Mouse (Mus musculus): Measurements from ENCODE around the gene Cd101. TPM values are rescaled to one million over a fixed set of nuclear protein-coding genes. Genes with fewer than 3 reads are reported as not detected.

The Cd101 gene
- total RNA-seq, 4 experiments from 2014 or later = 0.24 TPM; not detected in 3

DNA sequence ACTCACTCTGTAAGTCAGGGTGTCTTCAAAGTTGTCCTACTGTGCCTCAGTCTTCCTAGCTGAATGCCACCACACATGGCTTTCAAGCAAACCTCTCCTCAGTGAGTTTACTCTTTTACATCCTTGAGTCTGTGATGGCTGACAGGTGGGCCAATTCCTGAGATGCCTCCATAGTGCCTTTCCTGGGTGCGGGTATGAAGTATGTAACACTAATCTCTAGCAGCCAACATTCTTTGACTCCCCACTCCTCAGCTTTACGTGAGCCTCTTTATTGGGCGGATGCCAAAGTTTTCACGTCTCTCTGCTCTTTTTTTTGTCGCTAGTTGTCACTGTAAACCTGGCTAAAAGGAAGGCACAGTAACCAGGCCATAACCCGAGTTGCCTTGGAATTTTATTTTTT is 24.0 kb downstream of the Cd101 start:
- no peak for DNase-seq (ENCODE audit: low spot score in 2 of 2)

DNA sequence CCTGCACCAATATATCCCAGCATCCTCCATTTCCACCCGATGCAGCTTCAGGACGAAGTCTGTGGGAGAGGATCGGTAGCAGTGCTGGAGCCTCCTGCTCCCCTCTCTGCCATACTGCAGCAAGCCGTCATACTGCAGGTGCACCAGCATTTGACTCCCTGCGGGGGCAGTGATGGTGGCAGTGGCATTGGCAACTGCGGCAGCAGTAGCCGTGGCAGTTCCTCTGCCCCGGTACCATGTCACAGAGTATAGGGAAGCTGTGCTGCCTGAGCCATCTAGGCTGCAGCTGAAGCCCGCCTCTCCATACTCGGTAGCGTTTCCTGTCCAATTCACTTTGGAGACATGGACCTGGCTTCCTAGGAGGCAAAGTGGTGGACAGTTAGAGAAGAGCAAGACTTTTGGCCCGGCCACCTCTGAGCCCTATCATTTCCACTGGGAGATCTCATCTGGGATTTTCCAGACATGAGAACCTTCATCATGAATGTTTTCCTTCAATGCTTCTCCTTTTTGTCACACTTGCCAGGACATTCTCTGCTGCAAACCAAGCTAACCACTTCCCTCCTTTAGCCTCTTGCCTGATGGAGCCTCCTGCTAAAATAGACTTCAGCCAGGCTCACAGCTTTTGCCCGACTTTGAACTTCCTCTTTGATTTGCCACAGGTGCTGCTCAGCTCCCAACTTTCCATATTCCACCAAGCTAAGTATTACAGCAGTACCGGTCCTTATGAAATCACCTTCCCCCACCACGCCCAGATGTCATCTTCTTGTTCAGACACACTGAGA is 25.6 kb downstream of the Cd101 start:
- DNase-seq (ENCODE audit: low spot score in 2 of 2) = no peak

DNA sequence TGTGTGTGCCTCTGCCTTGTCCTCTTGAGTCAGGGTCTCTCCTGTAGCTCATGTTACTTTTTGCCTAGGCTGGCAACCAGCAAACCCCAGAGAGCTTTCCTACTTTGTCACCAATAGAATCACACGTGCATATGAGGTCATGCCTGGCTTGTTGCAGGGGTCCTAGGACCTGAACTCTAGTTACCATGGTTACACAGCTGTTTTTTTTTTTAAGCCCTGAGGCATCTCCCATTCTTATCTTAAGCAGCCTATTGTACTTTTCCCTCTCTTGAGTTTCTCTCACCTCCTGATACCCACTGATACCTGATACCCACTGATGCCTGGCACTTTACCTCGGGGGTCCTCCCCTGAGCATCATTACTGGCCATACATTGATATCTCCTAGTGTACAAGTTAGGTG is 29.6 kb downstream of the Cd101 start:
- no peak for DNase-seq (ENCODE audit: low spot score in 2 of 2)

DNA sequence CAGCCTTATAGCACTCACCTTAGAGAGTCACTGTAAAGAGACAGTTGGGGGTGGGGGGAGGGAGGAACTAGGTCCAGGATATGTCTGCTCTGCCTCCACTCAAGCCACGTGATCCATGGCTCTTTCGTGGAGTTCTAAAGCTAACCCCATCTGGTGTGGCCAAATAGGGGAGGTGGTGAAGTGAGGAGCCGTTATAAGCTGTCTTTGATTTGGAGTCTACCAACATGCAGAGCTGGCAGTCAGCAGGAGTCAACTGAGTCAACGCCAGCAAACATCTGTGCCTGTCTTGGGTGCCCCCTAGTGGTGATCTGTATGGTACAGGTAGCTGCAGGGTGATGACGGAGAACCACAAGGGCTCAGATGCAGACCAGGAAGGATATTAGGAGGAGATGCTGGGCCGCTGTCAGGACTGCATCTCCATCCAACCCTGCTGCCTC is 30.4 kb downstream of the Cd101 start:
- peak; percentile 41 to 49 for DNase-seq (ENCODE audit: low spot score in 2 of 2)

DNA sequence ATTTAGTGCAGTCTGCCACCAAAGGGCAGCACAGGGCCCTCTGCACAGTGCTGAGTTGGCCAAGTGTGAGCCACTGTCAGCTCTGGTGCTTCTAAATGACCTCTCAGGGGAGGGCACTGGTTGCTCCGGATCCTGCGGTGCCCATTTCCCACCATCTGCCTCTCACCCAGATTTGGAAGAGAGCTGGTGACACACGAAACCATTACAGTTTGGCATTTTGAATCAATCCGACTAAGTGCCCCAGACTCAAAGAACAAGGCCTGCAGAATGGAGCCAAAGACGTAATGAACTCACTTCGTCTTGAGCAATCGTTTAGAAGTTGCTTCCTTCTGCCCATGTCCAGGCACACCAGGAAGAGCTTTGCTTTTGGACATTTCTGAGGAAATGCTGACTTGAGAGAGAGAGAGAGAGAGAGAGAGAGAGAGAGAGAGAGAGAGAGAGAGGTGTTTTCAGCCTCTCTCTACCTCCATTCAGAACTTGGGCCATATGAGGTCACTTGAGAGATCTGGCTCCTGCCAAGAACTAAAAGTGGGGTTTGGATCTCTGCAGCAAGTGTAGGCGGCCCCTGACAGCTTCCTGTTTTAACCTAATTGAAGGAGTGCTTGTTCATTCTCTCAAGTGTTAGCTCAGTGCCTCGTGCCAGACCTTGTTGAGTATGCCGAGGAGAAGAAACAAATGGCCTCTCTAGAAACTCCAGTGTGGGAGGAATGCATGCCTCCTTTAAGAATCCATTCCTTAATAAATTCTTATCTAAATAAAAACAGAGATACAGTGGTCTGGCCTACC is 31.4 kb downstream of the Cd101 start:
- no peak for DNase-seq (ENCODE audit: low spot score in 2 of 2)

DNA sequence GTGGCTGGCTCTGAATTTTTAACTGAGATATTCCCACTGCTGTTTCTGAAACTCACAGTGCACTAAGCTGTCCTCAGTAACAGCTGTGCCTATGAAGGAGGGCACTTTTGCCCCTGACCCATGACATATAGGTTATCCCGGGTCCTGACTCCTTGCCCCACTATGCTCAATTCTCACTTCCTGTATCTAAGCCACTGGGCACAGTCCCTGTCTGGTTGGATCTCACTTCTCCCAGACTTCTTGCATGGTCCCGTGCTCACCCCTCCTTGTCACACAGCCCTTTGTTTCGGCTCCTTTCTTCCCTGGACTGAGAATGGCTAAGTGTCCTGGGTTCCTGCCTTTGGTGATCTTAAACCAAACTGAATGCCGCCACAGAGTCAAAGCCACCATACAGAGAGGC is 35.1 kb downstream of the Cd101 start:
- DNase-seq (ENCODE audit: low spot score in 2 of 2) = no peak

DNA sequence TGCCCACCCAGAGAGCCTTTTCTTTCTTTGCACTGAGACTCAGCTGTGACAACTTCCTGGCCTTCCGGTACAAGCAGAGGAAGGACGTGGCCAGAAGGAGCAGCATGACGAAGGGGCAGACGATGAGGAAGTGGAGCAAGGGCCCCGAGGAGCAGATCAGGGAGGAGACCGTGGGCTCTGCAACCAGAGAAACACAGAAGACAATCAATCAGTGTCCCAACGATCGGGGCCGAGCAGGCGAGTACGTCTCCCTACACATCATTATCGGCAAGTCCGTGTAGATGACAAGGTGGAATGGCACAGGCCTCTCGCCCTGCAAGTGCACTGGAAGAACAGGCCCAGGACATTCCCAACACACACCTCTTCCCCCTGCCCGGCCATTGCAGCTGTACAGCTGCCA is 35.6 kb downstream of the Cd101 start:
- no peak for DNase-seq (ENCODE audit: low spot score in 2 of 2)

DNA sequence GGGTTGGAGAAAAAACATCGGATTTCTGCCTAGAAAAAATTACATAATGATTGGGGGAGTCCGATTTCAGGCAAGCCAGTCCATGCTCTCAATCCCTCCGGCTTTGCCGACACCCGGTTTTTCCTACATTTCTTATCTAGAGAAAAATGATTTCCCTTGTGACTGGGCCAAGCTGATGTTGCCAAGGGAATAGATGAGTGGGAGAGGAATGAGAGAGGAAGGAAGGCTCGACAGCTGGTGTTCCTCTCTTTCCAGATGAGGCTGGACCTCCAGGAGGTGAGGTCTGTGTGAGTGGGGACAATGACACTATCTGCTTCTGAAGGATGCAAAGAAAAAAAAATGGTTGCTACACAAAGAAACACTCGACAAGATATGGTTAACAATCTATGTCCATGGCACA is 36.2 kb downstream of the Cd101 start:
- DNase-seq (ENCODE audit: low spot score in 2 of 2) = no peak

DNA sequence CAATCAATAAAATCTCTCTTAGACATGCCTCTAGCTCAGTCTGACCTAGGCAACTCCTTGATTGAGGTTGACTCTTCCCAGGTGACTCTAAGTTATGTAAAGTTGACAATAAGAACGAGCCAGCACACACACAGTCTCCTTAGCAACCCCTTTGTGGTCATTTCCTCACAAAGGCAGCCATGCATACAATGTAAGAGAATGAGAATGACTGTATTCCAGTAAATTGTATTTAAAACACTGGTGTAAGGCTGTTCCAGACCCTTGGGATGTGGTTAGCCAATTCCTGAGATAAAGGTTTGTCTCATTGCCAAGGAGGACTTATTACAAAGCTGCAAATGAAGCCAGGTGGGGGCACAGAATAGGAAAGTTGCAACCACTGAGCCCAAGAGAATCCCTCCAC is 39.1 kb downstream of the Cd101 start:
- DNase-seq (ENCODE audit: low spot score in 2 of 2) = no peak

DNA sequence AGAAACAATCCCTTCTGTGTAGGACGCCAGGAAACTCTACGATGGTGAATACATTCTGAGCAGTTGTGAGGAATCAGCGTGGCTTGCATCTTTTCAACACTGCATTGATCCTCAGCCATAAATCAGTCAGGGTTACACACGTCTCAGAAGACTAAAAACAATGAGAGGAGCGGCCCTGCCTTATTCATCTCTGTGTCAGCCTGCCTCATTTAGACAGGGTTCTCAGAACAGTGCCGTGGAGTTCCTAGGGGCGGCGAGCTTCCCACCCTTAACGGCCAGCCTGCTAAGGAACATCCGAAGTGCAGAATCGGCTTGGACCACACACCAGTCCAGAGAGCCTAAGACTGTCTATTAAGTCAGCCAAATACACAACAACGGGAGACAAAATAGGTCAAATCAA is 39.9 kb downstream of the Cd101 start:
- no peak for DNase-seq (ENCODE audit: low spot score in 2 of 2)

DNA sequence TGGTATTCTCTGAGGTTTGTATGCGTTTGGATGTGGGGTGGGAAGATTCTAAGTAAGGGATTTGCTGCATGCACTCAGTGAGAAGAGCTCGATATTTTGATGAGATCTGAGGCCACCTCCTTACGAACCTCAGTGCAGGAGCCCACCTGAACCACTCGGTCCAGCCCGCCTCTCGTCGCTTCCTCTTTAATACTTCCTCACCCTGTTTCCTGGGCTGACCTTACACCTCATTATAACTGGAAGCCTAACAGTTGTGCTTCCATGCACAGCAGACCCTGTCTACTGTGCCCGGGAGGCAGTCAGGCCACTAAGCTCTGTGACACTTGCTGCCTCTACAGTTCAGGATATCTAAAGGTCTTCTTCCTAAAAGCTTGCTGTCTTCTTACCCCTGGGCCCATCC is 50.1 kb downstream of the Cd101 start:
- DNase-seq (ENCODE audit: low spot score in 2 of 2) = no peak

DNA sequence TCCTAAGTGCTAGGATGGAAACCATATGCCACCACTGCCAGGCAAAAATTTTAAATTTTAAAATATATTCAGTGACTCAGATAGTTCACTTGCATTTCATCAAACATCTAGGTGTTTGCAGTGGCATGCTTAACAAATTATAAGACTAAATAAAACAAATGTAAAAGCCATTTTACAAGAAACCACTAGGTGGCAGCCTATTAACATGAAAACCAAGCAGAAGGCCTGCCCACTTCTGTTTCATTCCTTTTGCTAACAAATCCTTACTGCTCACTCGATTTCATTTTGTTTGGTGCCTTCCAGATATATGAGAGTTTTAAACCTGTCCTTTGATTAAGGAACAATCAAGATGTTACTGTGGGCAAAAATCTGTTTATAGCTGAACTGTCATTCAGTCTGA is 55.5 kb downstream of the Cd101 start:
- no peak for DNase-seq (ENCODE audit: low spot score in 2 of 2)

DNA sequence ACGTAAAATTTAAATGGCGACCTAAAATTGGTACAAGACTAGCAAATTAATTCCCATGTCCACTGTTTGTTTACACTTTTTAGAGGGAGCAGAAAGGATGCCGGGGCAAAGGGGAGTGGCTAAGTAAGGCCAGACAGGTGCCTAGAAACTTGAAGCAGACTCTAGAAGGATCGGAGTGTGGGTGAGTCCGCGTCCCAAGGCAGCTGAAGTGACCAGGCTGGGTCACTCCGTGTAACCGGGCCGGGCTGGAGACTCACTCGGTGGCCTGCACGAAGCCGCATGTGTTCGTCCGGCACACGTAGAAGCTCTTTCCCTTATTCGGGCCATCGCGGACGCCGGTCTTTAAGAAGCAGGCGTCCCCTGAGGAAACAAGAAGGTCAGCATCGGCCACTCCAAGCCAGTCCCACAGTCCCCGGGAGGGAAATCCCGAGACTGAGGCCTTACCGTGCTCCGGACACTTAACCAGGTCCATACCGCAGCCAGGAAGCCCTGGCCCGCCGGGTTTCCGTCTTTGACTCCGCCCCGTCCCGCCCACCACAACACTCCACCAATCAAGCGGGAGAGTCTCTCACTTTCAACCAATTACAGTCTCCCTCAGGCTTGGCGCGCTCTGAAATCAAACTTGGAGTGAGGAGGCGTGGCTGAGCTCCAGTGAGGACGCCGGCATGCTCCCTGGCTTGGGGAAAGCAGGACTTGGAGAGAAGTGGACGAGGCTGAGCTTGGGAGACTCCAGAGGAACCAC is 60.0 kb downstream of the Cd101 start, which contains the start of gene Ttf2:
Ttf2 (minus strand) TSS at position 488 of the 742 bp plus-strand sequence.
- DNase-seq (ENCODE audit: low spot score in 2 of 2) = peak; percentile 88

DNA sequence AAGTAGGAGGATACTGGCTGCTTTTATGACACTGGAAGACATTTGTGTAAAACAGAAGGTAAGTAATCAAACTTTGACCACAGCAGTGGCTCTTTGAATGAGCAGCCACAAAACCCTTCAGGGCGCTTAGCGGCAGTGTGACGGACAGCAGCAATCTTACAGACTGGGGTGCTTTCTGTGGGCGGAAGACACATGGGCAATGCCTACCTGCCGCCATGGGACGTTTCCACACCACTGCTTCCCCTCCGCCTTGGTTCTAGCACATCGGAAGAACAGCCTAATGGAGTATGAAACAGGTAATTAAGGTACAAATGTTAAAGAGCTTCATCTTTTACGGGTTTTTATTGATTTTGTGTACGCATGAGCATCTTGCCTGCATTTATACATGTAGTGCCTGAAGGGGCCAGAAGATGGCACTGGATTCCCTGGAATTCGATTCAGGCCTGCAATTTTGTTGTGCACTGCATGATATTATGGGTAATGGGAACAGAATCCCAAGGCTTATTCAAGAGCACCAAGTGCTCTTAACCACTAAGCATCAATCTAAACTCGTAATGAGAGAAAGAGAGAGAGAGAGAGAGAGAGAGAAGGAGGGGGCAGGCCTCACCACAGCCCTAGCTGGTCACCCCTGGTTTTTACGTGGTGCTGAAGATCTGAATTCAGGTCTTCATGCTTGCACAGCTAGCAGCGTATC is 65.4 kb downstream of the Cd101 start:
- DNase-seq (ENCODE audit: low spot score in 2 of 2) = no peak

DNA sequence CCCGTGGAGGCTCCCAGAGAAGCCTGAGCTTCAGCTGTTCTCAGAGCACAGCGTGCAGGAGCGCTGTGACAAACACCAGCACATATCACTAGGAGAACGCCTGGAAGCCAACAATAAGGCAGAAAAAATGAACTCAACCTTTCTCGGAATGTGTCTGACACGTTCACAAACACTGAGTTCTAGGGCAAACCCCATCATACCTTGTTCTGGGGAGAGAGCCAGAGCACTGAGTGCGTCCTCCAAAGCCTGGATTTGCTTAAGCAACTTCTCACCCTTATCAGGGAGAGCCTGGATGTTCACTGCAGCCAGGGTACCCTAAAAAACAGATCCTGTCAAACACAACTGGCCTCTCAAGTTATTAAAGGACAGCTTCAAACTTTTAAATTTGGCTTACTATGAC is 67.9 kb downstream of the Cd101 start:
- no peak for DNase-seq (ENCODE audit: low spot score in 2 of 2)

DNA sequence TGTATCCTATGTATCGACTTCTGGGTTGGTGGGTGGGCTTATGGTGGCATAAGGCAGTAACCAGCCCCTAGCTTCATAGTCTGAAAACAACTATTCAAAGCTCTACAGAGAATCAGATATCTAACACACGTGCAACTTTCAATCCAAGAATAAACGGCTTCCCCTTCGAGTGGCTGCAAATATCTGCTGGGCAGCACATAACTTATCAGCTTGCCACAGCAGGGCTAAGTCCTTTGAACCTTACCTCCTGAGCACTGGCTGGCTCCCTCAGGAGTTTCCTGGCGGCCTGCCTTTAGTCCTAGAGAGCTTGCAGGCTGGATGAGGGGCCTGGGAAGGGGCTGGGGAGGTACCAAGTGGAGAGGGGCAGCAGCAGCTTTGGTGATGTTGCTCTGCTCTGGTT is 68.3 kb downstream of the Cd101 start:
- DNase-seq (ENCODE audit: low spot score in 2 of 2) = no peak

DNA sequence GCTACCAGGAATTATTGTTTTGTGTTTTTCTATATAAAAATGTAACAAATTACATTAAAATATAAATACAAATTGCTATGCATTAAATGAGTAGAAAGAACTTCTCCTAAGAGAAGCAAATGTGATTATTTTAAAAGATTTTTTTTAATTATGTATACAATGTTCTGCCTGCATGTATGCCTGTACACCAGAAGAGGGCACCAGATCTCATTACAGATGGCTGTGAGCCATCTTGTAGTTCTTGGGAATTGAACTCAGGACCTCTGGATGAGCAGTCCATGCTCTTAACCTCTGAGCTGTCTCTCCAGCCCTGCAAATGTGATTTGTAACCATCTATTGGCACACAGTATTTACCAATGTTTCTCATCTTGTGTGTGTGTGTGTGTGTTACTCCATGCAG is 74.7 kb downstream of the Cd101 start:
- DNase-seq (ENCODE audit: low spot score in 2 of 2) = no peak

DNA sequence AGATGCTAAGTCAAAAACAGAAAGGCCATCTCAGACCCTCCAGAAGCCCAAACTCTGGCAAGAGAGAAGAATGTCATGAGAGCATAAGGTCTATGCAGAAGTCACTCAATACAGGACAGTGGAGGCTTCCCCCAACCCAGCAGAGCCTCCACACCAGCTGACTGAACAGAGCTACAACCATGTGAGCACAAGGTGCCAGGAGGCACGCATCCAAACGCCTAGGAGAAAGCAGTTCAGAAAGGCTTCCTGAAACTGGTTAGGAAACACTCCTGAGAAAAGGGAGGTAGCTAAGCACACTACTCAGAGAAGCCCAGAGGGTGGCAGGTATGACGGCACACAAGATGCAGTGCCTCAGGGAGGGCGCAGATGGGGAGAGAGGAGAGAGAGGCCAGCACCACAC is 77.8 kb downstream of the Cd101 start:
- DNase-seq (ENCODE audit: low spot score in 2 of 2) = no peak

DNA sequence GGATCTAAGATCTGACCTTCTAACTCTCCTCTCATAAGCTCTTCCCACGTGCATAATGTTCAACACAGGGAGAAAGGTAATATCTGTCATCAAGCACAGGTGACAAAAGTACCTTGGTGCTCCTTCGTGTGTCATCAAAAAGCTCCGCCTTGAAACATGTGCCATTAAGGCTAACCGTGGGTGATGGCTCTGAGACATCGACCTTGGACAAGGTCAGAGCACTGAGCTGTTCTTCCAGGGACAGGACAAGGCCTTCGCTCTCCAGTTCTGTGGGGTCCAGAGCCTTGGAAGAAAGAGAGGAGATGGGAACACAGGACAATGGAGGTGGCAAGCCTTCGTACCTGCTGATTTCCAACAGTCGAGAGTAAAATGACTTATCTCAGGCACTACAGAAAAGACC is 82.1 kb downstream of the Cd101 start:
- no peak for DNase-seq (ENCODE audit: low spot score in 2 of 2)
